Mouse (Mus musculus) bone marrow, adult 2 months (tissue): ENCODE results near the gene Zfp988.
"Not testable (repeated sequence)": the region's sequence is repeated elsewhere in the genome, so short reads cannot be mapped to it uniquely, and the experiment has no call there.

ENCODE experiments used
- CTCF ChIP-seq: fragments of 200-500 bp; IDR thresholded peaks from 2 replicates; pipeline ENCODE4 v1.5.1; 2011; ENCODE audit warnings: low read length, control low read depth; ENCODE audit not compliant: control insufficient read depth, insufficient read depth
- POLR2A ChIP-seq: fragments of 200-500 bp; IDR thresholded peaks from 2 replicates; pipeline ENCODE4 v1.6.1; 2011; ENCODE audit warnings: low read depth, mild to moderate bottlenecking, control low read depth, low read length, borderline replicate concordance; ENCODE audit not compliant: control insufficient read depth

- TF ChIP-seq CTCF, POLR2A: not testable (repeated sequence)
Measured at GRCm38 (mm10) chr4:147280406-147280805, 25.1 kb upstream of the Zfp988 start.
